Mouse (Mus musculus) kidney, embryonic 16.5 days (tissue): Measurements from ENCODE around the gene Mre11a. TPM values are rescaled to one million over a fixed set of nuclear protein-coding genes. Genes with fewer than 3 reads are reported as not detected.

Source experiments
- ATAC-seq: fragments of 200-750 bp; cut with Nextera tagmentation; 2 replicates; pipeline ENCODE4 v1.8.0; 2017; ENCODE audit warnings: moderate TSS enrichment; ENCODE audit not compliant: low FRiP score, low TSS enrichment
- H3K27ac ChIP-seq: fragments of 300-500 bp; sonication (generic); 2 replicates; pipeline ENCODE4 v1.5.1; 2014; ENCODE audit warnings: low read length
- H3K27me3 ChIP-seq: fragments of 300-500 bp; sonication (generic); 2 replicates; pipeline ENCODE4 v1.6.1; 2014; ENCODE audit warnings: low read length, control low read depth, mixed read lengths; ENCODE audit not compliant: insufficient read depth
- H3K36me3 ChIP-seq: fragments of 300-500 bp; sonication (generic); 2 replicates; pipeline ENCODE4 v1.6.1; 2014; ENCODE audit warnings: low read length, control low read depth, mixed read lengths; ENCODE audit not compliant: insufficient read depth
- H3K4me1 ChIP-seq: fragments of 300-500 bp; sonication (generic); 2 replicates; pipeline ENCODE4 v1.6.1; 2014; ENCODE audit warnings: low read length, control low read depth, mixed read lengths; ENCODE audit not compliant: insufficient read depth
- H3K4me2 ChIP-seq: fragments of 300-500 bp; sonication (generic); replicated peaks from 2 replicates; pipeline ENCODE4 v1.6.1; 2014; ENCODE audit warnings: low read depth, low read length
- H3K4me3 ChIP-seq: fragments of 300-500 bp; sonication (generic); 2 replicates; pipeline ENCODE4 v1.5.1; 2014; ENCODE audit warnings: mild to moderate bottlenecking, low read length
- H3K9ac ChIP-seq: fragments of 300-500 bp; sonication (generic); replicated peaks from 2 replicates; pipeline ENCODE4 v1.6.1; 2014; ENCODE audit warnings: low read length
- H3K9me3 ChIP-seq: fragments of 300-500 bp; sonication (generic); 2 replicates; pipeline ENCODE4 v1.6.1; 2016; ENCODE audit warnings: low read length, control low read depth
- WGBS: fragments of 180-500 bp; shearing (Covaris S2); extraction: QIAGEN DNeasy Blood & Tissue Kit; methylation state at CpG from one replicate; pipeline ENCODE4 v1.1.7; 2014; 5-methylcytosine and 5-hydroxymethylcytosine counted together
- polyA plus RNA-seq: library from polyadenylated mRNA; unstranded; fragments of >200 nt; fragmentation: Nextera tagmentation; extraction: Ambion mirVana; gene quantifications from 2 replicates; pipeline ENCODE4 v1.2.1, GENCODE M21; 2015

Mre11a gene
- polyA plus RNA-seq, 1 experiment from 2014 or later = 23.8 TPM

GRCm38 (mm10) chr9:14806786-14807185 is 22.3 kb downstream of the Mre11a start:
- Histone ChIP-seq H3K4me2 (no peak overlapping the region), H3K9me3 (no peaks in the 10 kb centered on the region), H3K27ac (no peak overlapping the region), H3K27me3 (no peaks in the 10 kb centered on the region), H3K9ac (no peak overlapping the region), H3K4me3 (no peak overlapping the region), H3K4me1 (no peaks in the 10 kb centered on the region), H3K36me3 (peaks cover 50% of the 10 kb centered on the region)
- no peak for ATAC-seq
- WGBS = 90% methylated on average over 1 of the region's 1 CpGs

DNA sequence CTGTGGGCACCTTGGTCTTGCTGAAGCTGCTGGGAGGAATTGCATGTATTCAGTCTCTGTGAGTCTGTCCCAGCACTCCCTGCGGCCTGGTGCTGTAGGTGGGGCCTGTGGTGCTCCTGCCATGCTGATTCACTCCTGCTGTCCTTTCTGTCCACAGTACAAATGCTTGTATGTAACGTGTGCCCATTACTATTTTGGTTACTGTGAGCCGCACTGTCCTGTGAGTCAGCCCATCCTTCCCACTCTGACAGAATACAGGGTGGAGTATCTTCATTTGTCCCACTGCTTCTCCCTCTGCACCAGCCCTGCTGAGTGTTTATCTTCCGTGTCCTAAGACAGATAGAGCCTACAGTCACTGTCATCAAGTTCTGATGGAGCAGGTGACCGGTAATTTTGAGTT is 25.7 kb downstream of the Mre11a start:
- Histone ChIP-seq H3K4me3 (no peak overlapping the region), H3K27me3 (no peaks in the 10 kb centered on the region), H3K9me3 (no peaks in the 10 kb centered on the region), H3K27ac (no peak overlapping the region), H3K9ac (no peak overlapping the region), H3K36me3 (peaks cover 45% of the 10 kb centered on the region), H3K4me1 (no peaks in the 10 kb centered on the region), H3K4me2 (no peak overlapping the region)
- ATAC-seq = no peak
- whole genome bisulfite sequencing = 93% methylated on average over 5 of the region's 5 CpGs

DNA sequence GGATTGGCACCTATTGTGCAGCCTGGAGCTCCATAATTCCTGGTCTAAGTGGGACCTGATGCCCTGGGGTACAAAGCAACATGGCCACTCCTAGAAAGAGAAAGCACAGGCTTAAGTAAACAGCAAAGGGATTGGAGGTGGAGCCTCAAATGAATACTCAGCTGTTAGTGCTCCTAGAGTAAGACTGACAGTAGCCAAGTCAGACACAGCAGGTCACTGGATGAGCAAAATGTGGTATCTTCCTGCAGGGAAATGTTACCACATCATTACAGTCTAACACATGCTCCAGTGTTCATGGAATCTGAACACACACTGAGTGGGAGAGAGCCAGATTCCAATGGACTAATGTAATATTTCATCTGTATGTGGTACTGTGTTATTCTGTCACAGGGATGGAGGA is 36.9 kb downstream of the Mre11a start:
- H3K27me3 ChIP-seq = no peaks in the 10 kb centered on the region
- peaks cover 52% of the 10 kb centered on the region for H3K36me3 ChIP-seq
- H3K9ac ChIP-seq = no peak overlapping the region
- no peak for ATAC-seq
- H3K4me3 ChIP-seq = no peak overlapping the region
- no peaks in the 10 kb centered on the region for H3K4me1 ChIP-seq
- H3K9me3 ChIP-seq = no peaks in the 10 kb centered on the region
- H3K27ac ChIP-seq = no peak overlapping the region
- H3K4me2 ChIP-seq = no peak overlapping the region

GRCm38 (mm10) chr9:14824840-14825239 is 40.4 kb downstream of the Mre11a start:
- WGBS = 84% methylated on average over 5 of the region's 5 CpGs
- H3K4me1 ChIP-seq = no peaks in the 10 kb centered on the region
- no peaks in the 10 kb centered on the region for H3K27me3 ChIP-seq
- no peak overlapping the region for H3K4me2 ChIP-seq
- no peak overlapping the region for H3K27ac ChIP-seq
- no peak overlapping the region for H3K9ac ChIP-seq
- ATAC-seq = no peak
- no peak overlapping the region for H3K4me3 ChIP-seq
- H3K36me3 ChIP-seq = peaks cover 30% of the 10 kb centered on the region
- no peaks in the 10 kb centered on the region for H3K9me3 ChIP-seq

DNA sequence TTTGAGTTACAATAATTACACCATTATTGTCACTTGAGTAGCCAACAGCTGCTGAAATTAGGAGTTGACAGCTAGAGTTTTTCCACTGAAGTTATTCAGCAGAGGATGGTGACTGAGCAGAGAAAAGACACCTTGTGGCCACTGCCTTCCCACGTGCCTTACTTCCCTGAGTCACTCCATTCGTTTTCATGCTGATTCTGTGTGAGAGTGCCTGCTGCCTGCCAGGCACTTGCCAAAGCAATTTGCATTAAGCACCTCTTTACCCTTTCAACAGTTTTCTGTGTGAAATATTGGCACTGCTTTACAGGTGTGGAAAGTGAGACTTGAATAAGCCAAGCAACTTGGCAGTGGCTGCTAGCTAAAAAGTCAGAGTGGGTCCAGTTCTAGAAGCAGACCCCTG is 43.4 kb downstream of the Mre11a start:
- Histone ChIP-seq H3K4me2 (no peak overlapping the region), H3K4me1 (no peaks in the 10 kb centered on the region), H3K27ac (no peak overlapping the region), H3K9me3 (no peaks in the 10 kb centered on the region), H3K9ac (no peak overlapping the region), H3K36me3 (peaks cover 27% of the 10 kb centered on the region), H3K27me3 (no peaks in the 10 kb centered on the region), H3K4me3 (no peak overlapping the region)
- WGBS = 78% methylated on average over 2 of the region's 2 CpGs
- no peak for ATAC-seq

DNA sequence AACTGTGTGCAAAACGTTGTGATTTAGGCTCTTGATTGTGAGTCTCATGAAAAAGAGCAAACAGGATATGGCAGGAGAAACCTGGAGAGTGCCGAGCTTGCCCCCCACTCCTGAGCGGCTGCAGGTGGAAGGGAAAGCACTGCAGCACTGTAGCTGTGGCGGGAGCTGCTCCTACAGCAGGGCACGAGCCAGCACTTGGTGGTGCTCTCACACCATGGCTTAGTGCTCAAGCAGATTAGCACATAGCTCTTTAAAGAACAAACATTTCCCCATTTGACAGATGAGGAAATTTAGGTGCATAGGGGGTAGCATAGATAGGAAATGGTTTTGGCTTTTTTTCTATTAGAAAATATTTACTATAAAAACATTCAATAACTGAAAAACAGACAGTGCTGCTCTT is 47.6 kb downstream of the Mre11a start:
- Histone ChIP-seq H3K36me3 (peaks cover 38% of the 10 kb centered on the region), H3K9me3 (no peaks in the 10 kb centered on the region), H3K27me3 (no peaks in the 10 kb centered on the region), H3K4me1 (no peaks in the 10 kb centered on the region), H3K4me2 (no peak overlapping the region), H3K27ac (no peak overlapping the region), H3K4me3 (no peak overlapping the region), H3K9ac (no peak overlapping the region)
- ATAC-seq = no peak
- WGBS = 85% methylated on average over 5 of the region's 5 CpGs

DNA sequence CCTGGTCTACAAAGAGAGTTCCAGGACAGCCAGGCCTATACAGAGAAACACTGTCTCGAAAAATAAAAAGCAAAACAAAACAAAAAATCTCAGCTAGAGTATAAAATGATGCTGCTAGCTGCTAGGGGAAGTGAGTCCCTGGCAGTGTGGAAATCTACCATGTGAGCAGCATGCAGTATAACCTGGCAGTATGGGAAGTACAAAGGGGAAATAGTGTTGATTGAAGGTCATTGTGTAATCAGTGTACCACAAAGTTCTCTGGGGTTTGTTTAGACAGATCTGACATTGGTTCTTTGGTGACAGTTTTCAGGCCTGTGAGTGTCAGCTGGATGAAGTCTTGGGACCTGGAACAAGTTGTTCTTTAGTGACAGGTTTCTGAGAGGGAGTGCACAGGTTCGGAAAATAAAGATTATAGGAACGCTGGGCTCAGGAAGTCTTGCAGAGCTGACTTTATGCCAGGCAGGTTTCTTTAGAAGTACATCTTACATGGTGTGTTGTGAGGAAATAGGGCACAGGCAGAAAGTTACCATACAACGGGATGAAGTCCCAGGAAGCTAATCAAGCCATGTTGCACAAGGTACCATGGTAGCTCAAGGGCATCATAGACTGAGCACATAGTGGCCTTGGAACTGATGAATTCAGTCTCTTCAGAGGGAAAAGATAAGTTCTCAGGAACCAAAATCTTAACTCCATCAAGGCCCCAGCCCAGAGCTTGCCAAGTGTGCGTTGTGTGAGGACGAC is 51.1 kb downstream of the Mre11a start:
- Histone ChIP-seq H3K27me3 (no peaks in the 10 kb centered on the region), H3K36me3 (peaks cover 33% of the 10 kb centered on the region), H3K4me1 (0 out of 2 replicates have a peak, but pooled peaks cover 3% of the 10 kb centered on the region), H3K9me3 (no peaks in the 10 kb centered on the region), H3K27ac (no peak overlapping the region), H3K4me3 (no peak overlapping the region), H3K9ac (no peak overlapping the region), H3K4me2 (no peak overlapping the region)
- 95% methylated on average over 6 of the region's 6 CpGs for WGBS
- no peak for ATAC-seq

GRCm38 (mm10) chr9:14839527-14839926 is 55.1 kb downstream of the Mre11a start:
- WGBS = 31% methylated on average over 7 of the region's 7 CpGs
- H3K4me1 ChIP-seq = 0 out of 2 replicates have a peak, but pooled peaks cover 7% of the 10 kb centered on the region
- no peaks in the 10 kb centered on the region for H3K27me3 ChIP-seq
- H3K4me2 ChIP-seq = no peak overlapping the region
- no peak overlapping the region for H3K9ac ChIP-seq
- ATAC-seq = peak; percentile 84
- H3K4me3 ChIP-seq = no peak overlapping the region
- H3K27ac ChIP-seq = no peak overlapping the region
- no peaks in the 10 kb centered on the region for H3K9me3 ChIP-seq
- peaks cover 18% of the 10 kb centered on the region; the same call in 1 of the 2 replicates for H3K36me3 ChIP-seq

DNA sequence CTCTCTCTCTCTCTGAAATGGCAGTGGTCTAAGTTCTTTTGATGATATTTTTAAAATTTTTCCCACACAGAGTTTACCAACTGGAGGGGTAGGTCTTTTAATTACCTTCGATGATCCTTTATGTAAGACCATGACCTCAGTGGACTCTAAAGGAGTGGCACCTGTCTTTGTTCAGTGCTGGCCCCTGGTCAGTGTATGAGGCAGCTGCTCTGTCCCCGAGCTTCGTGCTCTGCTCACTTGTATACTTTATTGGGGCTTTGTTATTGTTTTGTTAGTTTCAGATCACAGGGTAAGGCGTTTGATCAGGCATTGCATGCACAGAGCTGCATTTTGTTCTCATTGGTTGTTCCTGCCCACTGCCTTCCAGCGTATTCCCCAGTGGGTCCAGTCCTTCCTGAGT is 55.5 kb downstream of the Mre11a start:
- no peak overlapping the region for H3K4me2 ChIP-seq

DNA sequence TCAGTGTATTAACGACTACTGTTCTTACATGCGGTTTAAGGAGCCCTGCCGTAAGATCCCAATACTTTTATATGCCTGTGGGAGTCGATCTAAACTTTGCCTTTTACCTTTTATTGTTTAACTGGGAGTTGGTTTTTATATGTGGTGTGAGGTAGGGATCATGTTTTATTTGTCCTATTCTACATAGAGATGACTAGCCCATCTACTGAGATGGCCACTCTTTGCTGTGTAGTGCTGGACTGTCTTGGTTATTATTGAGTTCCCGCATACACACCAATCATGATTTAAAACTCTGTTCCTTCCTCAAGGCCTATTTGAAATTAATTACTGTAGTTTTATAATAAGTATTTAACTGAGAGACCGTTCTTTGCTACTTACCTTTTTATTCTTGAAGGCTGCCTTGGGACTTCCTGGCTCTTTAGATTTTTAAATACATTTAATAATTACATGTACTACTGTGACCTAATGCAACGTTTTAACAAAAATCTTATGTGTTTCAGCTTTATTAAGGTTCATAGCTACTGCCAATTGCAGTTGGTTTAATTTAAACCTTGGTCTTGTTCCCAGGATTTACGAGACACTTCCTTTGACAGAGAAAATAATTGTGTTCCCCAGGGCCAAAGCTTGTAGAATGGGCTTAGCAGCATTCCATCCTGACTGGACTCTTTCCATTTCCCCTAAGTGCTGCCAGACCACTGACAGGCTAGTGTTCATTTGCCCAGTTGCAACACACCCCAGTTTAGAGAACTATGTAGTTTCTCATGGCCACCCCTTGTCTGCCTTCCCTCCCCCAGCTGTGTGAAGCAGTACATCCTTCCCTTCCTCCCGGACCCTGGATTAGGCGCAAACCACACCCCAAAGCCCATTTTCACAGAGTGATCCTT is 57.7 kb downstream of the Mre11a start:
- no peak for ATAC-seq
- 0 out of 2 replicates have a peak, but pooled peaks cover 7% of the 10 kb centered on the region for H3K4me1 ChIP-seq
- no peak overlapping the region for H3K4me2 ChIP-seq
- H3K9ac ChIP-seq = no peak overlapping the region
- H3K27me3 ChIP-seq = no peaks in the 10 kb centered on the region
- no peak overlapping the region for H3K4me3 ChIP-seq
- 0 out of 2 replicates have a peak, but pooled peaks cover 2% of the 10 kb centered on the region for H3K9me3 ChIP-seq
- H3K36me3 ChIP-seq = no peaks in the 10 kb centered on the region
- 65% methylated on average over 10 of the region's 10 CpGs for WGBS
- H3K27ac ChIP-seq = no peak overlapping the region

More for the DNA sequence above, 55.5 kb downstream of the Mre11a start:
- ATAC-seq = no peak; the same call in 1 of the 2 replicates
- Histone ChIP-seq H3K36me3 (peaks cover 13% of the 10 kb centered on the region; the same call in 1 of the 2 replicates), H3K4me1 (0 out of 2 replicates have a peak, but pooled peaks cover 7% of the 10 kb centered on the region), H3K9ac (no peak overlapping the region), H3K4me3 (no peak overlapping the region), H3K9me3 (no peaks in the 10 kb centered on the region), H3K27ac (no peak overlapping the region), H3K27me3 (no peaks in the 10 kb centered on the region)
- WGBS = 49% methylated on average over 5 of the region's 5 CpGs
